Mouse (Mus musculus) brain, embryonic 14.5 days (tissue): ENCODE data around the gene Slbp. TPM values are rescaled to one million over a fixed set of nuclear protein-coding genes. Genes with fewer than 3 reads are reported as not detected.

ENCODE experiments used
- DNase-seq: peaks from one replicate; pipeline ENCODE4 v3.0.0-alpha.2; 2011; ENCODE audit warnings: low read depth
- CTCF ChIP-seq: fragments of 200-500 bp; IDR thresholded peaks from 2 replicates; pipeline ENCODE4 v1.5.1; 2012; ENCODE audit warnings: inconsistent platforms, mild to moderate bottlenecking, moderate library complexity, borderline replicate concordance; ENCODE audit not compliant: insufficient read depth, insufficient read length; ENCODE audit errors: extremely low read depth
- POLR2A ChIP-seq: fragments of 200-500 bp; IDR thresholded peaks from 2 replicates; pipeline ENCODE4 v1.6.1; 2012; ENCODE audit warnings: mild to moderate bottlenecking, inconsistent platforms, borderline replicate concordance; ENCODE audit not compliant: poor library complexity, insufficient read depth, insufficient read length, severe bottlenecking; ENCODE audit errors: extremely low read depth
- polyA plus RNA-seq: library from polyadenylated mRNA; depleted of rRNA; stranded (reverse); fragments of >200 nt; gene quantifications from 2 replicates; pipeline ENCODE4 v1.2.3, GENCODE M21; 2012; rRNA removed

Slbp gene
- polyA plus RNA-seq: 66.6 and 72.1 TPM in 2 replicates

DNA sequence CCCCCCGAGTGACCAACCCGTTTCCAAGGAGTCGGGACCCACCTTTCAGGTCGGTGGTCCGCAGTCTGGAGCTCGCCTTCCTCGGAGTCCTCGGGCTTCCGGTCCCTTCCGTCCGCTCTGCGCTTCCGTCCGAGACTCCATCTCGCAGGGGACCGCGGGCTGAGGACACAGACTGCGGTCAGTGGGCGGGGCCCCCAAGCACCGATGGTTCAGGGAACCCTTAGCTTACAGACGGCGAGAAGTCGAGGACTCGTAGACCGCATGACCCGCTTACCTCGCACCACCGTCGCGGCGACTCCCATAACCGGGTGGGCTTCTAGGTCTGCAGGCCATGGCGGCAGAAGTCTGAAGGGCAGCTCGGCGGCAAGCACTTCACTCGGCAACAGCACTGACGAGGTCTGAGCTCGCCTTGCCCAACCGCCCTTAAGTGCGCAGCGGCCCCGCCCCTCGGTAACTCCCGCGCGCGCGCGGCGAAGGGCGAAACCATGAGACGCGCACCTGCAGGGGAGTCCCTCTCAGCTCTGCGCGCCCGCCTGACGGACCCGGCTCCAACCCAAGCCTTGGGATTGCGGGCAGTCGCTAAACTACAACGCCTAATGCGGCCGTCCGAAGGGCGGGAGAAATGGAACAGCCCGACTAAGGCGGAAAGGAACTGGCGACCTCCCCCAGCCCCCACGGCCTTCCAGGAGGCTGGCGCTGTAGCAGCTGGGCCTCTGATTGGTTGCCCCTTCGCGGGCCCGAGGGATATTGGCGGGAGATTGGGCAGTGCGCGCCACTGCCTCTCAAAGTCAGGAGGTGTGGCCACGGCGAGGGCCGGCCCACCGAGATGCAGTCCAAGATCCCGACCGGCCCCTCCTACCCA, at the start of gene Slbp:
TSS of gene Slbp (minus strand) at position 654 of the 862 bp plus-strand sequence.
- TF ChIP-seq POLR2A: peak; percentile 92
- no peak for TF ChIP-seq CTCF
- peak; percentile 99 for DNase-seq

DNA sequence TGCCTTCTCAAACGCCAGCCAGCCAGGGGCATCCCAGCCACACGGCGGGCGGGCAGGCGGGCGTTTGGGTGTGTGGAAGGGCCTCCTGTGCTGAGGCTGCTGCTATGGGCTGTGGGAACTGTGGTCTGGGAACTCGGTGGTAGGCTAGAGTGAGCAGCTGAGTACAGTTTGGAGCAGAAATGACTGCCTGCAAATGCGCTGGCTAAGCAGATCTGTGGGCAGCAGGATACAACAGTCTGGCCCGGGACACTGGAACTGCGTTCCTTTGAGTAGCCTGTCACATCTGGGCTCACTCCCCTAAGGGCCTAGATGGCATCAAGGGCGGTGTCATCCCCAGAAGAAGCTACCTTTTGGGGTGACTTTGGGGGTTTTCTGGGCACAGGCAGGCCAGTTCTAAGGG, 49.5 kb upstream of the Slbp start:
- TF ChIP-seq POLR2A (no peak), CTCF (no peak)
- no peak for DNase-seq

DNA sequence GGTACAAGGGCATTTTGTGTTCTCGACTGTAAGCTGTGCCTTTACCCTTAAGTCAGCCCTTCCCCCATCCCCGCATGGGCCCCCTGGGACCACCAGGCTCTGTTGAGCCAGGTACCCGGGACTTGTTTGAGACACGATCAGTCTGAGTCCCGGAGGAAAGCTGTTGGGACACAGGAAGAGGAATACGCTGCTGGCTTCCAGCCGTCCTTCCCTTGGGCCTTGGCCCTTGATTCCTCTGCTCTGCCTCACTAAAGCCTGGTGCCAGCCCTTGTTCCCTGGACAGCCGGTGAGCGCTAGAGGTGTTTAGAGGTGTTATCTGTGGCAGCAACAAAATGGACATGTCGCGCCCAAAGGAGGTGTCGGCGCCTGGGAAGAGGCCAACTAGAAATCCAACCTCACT, 47.6 kb upstream of the Slbp start:
- TF ChIP-seq POLR2A (no peak), CTCF (no peak)
- DNase-seq: no peak

DNA sequence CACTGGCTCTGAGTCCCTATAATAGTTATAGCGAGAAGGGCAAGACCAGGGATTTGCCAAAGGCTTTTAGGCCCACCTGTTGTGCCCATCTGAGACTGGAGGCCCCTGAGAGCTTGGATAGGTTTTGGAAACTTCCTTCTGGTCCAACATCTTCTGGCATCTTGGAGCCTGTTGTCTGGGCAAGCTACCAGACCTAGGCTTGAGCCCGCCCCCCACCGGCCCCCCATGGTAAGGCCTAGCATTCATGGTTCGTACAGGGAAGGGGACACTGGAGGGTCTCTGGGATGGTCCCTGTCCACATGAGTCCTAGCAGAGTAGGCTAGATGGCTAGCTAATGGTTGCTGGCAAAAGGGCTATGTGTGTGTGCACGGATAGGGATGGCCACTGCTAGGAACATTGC, 46.3 kb upstream of the Slbp start:
- TF ChIP-seq CTCF: no peak
- no peak for TF ChIP-seq POLR2A
- DNase-seq: no peak

DNA sequence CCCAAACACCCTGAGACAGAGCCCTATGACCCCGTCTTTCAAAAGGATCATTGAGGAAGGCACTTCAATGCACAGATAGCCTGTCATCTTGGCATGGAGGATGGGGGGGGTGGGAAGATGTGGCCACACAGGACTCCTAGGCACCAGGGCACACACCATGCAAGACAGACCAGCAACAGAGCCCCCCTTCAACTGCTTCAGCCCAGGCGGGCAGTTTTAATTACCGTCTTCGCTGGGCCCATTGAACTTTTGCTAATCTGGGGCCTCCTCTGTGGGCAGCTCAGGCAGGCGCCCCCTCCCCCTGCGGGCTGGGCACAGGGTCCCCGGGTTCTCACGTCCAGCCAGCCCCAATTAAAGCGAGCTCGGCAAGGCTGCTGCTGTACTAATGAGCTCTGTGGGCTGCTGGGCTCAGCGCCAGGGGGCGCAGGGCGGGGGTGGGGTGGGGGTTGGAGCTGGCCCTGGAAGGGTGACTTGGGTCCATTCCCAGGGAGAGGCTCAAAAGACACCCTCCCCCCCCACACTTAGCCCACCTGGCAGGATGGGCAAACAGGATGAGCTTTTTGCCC, 45.7 kb upstream of the Slbp start:
- no peak for TF ChIP-seq CTCF
- no peak for TF ChIP-seq POLR2A
- DNase-seq: peak; percentile 97

DNA sequence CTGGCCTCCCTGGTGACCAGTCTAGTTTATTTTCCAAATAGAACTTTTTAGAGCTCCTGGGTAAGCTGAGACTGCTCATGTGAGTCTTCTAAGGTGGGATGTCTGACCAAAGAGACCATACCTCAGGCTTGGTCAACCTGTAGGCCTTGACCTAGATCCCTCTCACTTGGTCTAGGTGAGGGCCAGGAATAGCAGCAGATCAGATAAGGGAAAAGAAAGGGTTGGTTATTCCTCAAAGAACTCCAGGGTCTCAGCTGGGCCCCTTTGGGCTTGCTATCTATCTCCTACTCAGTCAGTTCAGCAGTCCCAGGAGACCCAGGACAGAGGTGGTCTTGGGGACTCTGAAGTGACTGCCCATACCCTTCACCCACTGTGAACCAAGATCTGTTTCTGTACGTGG, 45.2 kb upstream of the Slbp start:
- no peak for DNase-seq
- no peak for TF ChIP-seq CTCF

DNA sequence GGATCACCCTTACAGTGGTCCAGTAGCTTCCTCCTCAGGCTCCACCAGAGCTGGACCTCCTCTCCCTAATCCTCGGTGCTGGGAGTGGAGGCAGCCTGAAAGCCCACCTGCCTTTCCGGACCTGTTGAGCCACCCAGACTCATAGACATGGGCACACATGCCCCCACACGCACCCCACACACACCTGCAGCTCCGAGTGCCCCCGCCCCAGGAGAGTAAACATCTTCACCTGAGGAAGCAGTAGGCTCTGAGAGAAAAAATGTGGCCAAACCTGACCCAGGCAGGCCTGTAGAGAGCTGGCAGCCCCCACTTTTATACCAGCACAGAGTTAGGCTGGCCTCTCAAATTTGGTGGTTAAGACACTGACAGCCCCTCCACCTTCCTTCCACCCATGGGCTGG, 44.1 kb upstream of the Slbp start:
- TF ChIP-seq POLR2A: no peak
- TF ChIP-seq CTCF: no peak
- DNase-seq: no peak

DNA sequence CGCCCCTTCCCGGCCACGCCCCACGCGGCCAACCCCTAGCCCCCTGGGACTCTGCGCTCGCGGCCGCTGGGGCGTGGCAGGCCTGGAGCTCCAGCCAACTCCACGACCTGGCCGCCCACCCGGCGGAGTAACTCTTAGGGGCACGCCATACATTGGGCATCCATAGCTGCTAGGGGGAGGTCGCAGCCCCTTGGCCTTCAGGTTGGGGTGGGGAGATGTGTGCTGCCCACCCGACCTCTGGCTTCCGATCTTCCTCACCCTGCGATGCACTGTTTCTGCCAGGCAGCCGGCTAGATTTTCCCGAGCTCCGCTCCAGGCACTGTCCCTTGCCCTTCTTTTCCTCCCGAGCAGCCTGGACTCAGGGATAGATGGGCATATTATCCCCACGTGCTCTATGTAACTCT, 43.3 kb upstream of the Slbp start:
- DNase-seq: no peak
- TF ChIP-seq POLR2A (no peak), CTCF (no peak)

DNA sequence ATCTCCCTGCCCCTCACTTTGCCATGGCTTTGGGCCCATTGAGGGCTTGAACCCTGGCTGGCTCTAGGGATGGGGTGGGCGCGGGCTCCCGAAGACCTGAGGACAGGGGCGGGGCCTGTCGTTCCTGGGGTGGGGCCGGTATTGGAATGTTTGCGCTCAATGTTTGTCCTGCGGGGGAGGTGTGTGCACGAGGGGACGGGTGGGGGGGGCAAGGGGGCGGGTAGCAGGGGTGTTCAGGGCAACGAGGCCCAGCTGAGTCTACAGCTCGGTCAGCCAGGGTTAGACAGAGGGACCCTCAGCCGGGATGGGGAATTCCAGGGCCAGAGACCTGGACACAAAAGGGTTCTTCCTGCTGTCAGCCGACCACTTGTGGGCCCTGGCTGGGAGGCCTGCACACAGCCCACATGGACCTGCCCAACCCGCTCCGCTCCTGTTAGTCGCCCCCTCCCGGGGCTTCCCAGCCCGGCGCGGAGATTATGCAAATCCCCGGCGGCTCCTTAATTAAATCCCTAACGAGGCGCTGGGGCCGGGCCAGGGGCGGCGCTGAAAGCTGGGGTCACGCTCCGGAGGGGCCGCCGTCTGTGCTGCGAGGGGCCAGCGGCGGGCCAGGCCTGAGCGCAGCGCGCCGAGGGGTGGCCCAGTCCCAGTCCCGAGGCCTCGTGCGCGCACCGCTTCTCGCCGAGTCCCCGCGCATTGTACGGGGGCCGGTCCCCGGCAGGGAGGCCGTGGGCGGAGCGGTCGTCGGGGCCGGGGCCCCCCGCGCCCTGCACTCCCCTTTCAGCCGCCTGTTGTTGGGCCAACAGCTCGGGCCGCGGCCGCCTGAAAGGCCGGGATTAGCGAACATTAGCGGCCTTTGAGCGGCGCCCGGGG, 42.7 kb upstream of the Slbp start:
- peak; percentile 94 for DNase-seq
- 0 out of 2 replicates have a peak, but pooled peaks have one; percentile 22 for TF ChIP-seq POLR2A
- no peak for TF ChIP-seq CTCF

DNA sequence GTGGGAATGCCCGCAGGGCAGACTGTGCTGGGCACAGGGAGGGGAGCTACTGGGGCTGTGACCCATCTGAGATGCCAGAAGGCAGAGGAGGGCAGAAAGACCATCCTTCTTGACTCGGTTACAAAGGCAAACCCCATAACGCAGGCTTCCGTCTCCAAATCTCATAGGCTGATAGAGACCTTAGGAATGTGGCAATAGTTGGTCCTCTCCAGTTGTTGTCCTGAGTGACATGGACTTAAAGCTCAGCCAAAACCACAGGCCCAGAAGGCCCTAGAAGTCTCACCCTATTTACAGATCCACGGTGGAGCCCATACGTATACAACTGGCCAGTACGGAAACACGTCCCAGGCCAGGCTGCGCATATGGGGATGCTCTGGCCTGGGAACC, 42.1 kb upstream of the Slbp start:
- TF ChIP-seq CTCF (no peak), POLR2A (no peak)
- no peak for DNase-seq

DNA sequence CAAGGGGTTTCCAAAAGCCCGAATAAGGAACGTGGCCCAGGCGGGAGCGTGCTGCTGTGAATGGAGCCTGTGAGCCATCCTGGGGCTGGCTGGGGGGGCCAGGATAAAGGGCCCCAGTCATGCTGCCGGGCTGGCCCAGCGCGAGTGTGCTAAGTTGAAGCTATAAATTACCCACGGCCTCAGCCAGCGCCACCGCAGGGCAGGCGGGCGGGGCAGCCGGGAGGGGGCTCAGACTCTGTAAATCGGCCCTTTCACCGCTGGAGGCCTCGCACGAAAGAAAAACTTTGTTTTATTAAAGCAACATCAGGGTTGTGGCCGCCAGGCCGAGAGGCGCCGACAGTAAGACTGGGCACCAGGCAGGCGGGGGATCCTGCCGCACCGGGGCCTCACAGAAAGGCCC, 40.0 kb upstream of the Slbp start:
- peak; percentile 89 for DNase-seq
- TF ChIP-seq POLR2A: no peak
- no peak for TF ChIP-seq CTCF

DNA sequence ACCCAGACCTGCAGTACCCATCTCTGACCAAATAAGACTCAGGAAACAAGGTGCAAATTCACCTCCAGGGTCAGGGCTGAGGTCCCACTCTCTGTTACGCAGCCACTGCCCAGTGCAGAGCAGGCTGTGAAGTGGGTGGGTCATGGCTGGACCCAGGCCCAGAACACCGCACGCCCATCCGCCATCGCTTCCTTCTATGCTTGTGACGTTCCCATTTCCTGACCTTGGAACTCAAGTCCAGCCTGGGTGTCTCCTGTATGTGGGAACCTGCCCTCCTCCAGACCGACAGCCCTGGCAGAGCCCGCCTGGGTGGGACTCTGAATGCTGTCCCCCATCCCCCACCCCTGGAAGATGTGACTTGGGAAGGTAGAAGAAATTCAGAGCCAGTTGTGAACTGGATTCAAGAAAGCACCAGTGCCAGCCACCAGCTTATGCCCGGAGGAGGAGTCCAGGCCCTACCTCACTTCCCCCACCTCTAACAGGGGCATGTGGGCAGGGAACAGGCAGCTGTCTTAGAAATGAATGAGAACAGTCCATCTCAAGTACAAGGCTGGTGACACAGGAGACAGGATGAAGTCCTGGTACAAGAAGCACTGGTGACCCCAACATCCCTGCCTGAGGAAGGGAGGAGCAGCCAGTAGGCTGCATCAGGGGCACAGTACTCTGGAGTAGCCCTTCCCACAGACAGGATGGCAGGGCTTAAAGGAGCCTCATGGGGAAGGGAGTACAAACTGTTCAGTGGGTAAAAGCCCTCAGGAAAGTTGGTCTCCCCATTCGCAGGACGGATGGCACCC, 37.7 kb upstream of the Slbp start:
- TF ChIP-seq CTCF (no peak), POLR2A (no peak)
- no peak for DNase-seq

DNA sequence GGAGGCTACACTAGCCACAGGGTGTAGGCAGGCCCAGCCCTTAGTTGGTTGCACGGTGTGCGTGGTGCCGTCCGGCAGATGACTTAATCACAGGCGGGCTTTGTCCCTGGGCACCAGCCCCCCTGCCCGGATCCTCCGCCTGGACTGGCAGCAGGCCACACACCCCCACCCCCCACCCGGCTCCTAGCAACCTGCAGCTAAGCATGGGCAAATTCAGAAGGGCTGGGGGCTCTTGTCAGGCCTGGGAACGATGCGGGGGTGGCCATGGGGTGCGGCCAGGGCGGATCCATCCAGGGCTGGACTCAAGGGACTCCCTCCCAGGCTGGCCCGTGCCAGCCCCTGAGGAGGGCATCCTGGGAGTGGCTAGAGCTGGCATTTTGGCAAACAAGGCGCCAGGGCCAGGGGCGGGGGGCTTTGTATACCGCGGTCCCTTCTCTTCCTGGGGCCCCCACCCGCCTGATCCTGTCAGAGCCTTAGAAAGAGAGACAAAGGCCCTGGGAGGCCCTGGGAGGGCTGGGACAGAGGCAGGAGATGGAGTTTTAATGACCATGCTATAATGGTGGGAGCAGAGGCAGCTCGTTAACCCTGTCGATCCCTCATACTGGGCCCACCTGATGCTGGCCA, 37.0 kb upstream of the Slbp start:
- no peak for TF ChIP-seq CTCF
- no peak for TF ChIP-seq POLR2A
- peak; percentile 97 for DNase-seq
